Mouse (Mus musculus) liver, adult (tissue): Measurements from ENCODE around the gene Cdk5rap1.
"Not testable (repeated sequence)": the region's sequence is repeated elsewhere in the genome, so short reads cannot be mapped to it uniquely, and the experiment has no call there.

Experiments
- GATA4 ChIP-seq: IDR thresholded peaks from 2 replicates; pipeline ENCODE4 v1.6.1; 2014; ENCODE audit warnings: mild to moderate bottlenecking, low read length; ENCODE audit not compliant: insufficient replicate concordance

Cdk5rap1 gene

DNA sequence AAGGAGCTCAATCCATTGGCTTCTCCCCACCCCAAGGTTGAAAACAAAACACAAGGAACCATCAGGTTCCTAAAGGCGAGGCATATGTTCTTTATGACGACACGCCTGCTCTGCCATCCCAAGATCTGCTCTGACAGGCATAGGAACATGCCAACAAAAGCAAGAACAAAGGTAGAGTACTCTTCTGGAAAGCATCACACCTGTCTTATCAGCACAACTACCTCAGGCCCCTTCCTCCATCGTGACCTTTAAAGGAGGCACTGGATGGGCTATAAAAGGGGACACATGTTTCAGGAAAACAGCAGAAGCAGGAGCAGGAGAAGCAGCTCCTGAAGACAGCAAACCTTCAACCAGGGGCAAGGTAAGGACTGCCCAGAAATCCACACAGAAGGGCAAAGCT is 65.9 kb downstream of the Cdk5rap1 start, which contains the start of gene Bpifb9b:
Gene Bpifb9b (plus strand): TSS at position 301 of the 400 bp plus-strand sequence.
- not testable (repeated sequence) for TF ChIP-seq GATA4

DNA sequence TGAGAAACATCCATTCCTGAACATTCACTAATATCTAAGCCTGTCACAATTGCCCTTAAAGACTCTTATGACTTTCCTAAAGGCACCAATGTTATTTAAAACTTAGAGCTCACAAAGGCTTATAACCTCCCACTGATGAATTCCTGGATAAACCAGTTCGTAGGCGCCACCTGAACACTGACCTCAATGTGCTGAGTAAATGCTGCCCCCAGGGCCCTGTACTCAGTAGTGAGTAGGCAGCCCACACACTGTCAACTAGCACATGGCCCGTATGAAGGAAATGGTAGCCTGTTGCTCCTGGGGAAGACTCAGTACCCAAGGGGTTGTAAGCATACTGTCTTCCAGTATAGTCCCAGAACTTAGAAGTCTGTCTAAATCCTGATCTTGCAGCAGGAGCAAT is 71.0 kb downstream of the Cdk5rap1 start:
- no peak for TF ChIP-seq GATA4

DNA sequence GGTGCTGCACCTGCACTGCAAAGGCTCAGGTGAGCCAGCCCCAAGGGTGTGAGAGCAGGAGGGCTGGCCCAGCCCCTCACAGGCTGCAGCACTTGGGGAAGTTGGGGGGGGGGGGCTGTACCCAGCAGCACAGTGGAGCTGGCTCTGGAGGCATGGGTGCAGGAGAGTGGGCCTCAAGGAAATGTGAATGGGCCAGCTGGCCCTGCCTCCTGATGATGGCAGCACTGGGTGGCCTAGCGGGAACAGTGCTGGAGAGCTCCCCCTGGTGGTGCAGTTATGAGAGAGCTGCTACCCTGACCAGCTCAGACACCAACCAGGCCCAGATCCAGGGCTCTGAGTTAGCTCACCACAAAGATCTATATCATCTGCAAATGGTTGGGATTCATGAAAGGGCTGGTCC is 72.3 kb downstream of the Cdk5rap1 start:
- no peak for TF ChIP-seq GATA4

DNA sequence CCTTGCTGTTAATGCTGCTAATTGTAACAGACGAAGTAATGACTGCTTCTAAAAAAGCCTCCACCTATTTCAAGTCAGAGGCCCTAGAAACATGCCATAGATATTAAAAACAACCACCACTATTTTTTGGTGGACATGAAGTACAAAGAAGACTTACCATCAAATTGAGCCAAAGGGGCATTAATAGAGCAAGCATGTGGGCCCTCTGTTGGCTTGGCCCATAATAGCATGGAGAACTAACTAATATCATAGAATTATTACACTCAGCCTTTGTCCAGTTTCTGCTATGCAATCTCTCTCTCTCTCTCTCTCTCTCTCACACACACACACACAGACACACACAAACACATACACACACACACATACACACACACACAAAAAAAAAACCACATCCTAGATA is 80.0 kb downstream of the Cdk5rap1 start:
- no peak for TF ChIP-seq GATA4
